Mouse (Mus musculus): ENCODE results near the gene Dido1.

GRCm38 (mm10) chr2:180725856-180726629 lies 16.2 kb upstream of the Dido1 start:
- no peak for TF ChIP-seq SMC3 (IDR thresholded peaks at IDR 0.05; ENCODE audit: low read depth, low read length)
- no peak; the same call in 1 of the 2 replicates for TF ChIP-seq MYB (IDR thresholded peaks at IDR 0.05; ENCODE audit: low read depth, low read length)
- no peak for TF ChIP-seq RAD21 (IDR thresholded peaks at IDR 0.05; ENCODE audit: low read depth, low read length)
- TF ChIP-seq TBP (IDR thresholded peaks at IDR 0.05; ENCODE audit: low read depth, low read length) = no peak
- no peak for TF ChIP-seq JUND (IDR thresholded peaks at IDR 0.05; ENCODE audit: low read depth, low read length)
- no peak for TF ChIP-seq CTCF (IDR thresholded peaks at IDR 0.05 in 2 of 3, conservative IDR thresholded peaks at IDR 0.05 in 1 of 3; ENCODE audit: control insufficient read depth in 1 of 3, insufficient read depth in 1 of 3, low read depth in 2 of 3, low read length in 3 of 3, poor library complexity in 1 of 3, severe bottlenecking in 1 of 3)
- no peak for TF ChIP-seq ZNF384 (IDR thresholded peaks at IDR 0.05; ENCODE audit: low read depth, low read length)
- no peak for TF ChIP-seq ZC3H11A (IDR thresholded peaks at IDR 0.05; ENCODE audit: low read depth, low read length)
- TF ChIP-seq GABPA (IDR thresholded peaks at IDR 0.05; ENCODE audit: low read depth, low read length) = no peak
- no peak for TF ChIP-seq MAX (IDR thresholded peaks at IDR 0.05; ENCODE audit: low read length)
- no peak for TF ChIP-seq EP300 (IDR thresholded peaks at IDR 0.05; ENCODE audit: low read depth in 1 of 2, low read length in 2 of 2)
- no peak for TF ChIP-seq MYC (IDR thresholded peaks at IDR 0.05; ENCODE audit: low read depth, low read length)
